Mouse (Mus musculus): Measurements from ENCODE around the gene Serpinb1a. TPM values are rescaled to one million over a fixed set of nuclear protein-coding genes. Genes with fewer than 3 reads are reported as not detected.
"Not testable (repeated sequence)": the region's sequence is repeated elsewhere in the genome, so short reads cannot be mapped to it uniquely, and the experiment has no call there.

The Serpinb1a gene
- polyA plus RNA-seq, 1 experiment from 2014 or later: 2.6 TPM

GRCm38 (mm10) chr13:32866484-32866883 lies 15.5 kb upstream of the Serpinb1a start:
- no peaks in the 10 kb centered on the region for H3K9me3 ChIP-seq (ENCODE audit: control insufficient read depth, low read length)
- H3K4me3 ChIP-seq (replicated peaks; ENCODE audit: low read length): no peak overlapping the region
- H3K4me2 ChIP-seq (replicated peaks): no peak overlapping the region
- WGBS: 7% methylated on average over 9 of the region's 9 CpGs
- no peaks in the 10 kb centered on the region for H3K4me1 ChIP-seq (replicated peaks; ENCODE audit: control insufficient read depth, insufficient read depth, low read length)
- no peak overlapping the region for H3K9ac ChIP-seq
- peak; percentile 81 for DNase-seq (ENCODE audit: low spot score)
- H3K27me3 ChIP-seq (ENCODE audit: control insufficient read depth, insufficient read depth, low read length): no peaks in the 10 kb centered on the region
- no peak overlapping the region for H3K27ac ChIP-seq
- no peaks in the 10 kb centered on the region for H3K36me3 ChIP-seq (replicated peaks; ENCODE audit: control insufficient read depth, insufficient read depth)
- ATAC-seq (ENCODE audit: low FRiP score): peak; percentile 73; the same call in 1 of the 2 replicates

GRCm38 (mm10) chr13:32865591-32865990 lies 14.6 kb upstream of the Serpinb1a start:
- ATAC-seq (ENCODE audit: low FRiP score): no peak

GRCm38 (mm10) chr13:32864529-32864928 lies 13.5 kb upstream of the Serpinb1a start:
- H3K9me3 ChIP-seq (ENCODE audit: control insufficient read depth, low read length); H3K9ac ChIP-seq; H3K4me3 ChIP-seq (replicated peaks; ENCODE audit: low read length); ATAC-seq (ENCODE audit: low FRiP score); H3K4me1 ChIP-seq (replicated peaks; ENCODE audit: control insufficient read depth, insufficient read depth, low read length); H3K4me2 ChIP-seq (replicated peaks); H3K27me3 ChIP-seq (ENCODE audit: control insufficient read depth, insufficient read depth, low read length); DNase-seq (ENCODE audit: low spot score); H3K27ac ChIP-seq; H3K36me3 ChIP-seq (replicated peaks; ENCODE audit: control insufficient read depth, insufficient read depth): not testable (repeated sequence)
- WGBS: 89% methylated on average over 2 of the region's 3 CpGs

More at GRCm38 (mm10) chr13:32865591-32865990, 14.6 kb upstream of the Serpinb1a start:
- Histone ChIP-seq H3K27ac (no peak overlapping the region), H3K36me3 (replicated peaks; ENCODE audit: control insufficient read depth, insufficient read depth) (no peaks in the 10 kb centered on the region), H3K27me3 (ENCODE audit: control insufficient read depth, insufficient read depth, low read length) (no peaks in the 10 kb centered on the region), H3K4me1 (replicated peaks; ENCODE audit: control insufficient read depth, insufficient read depth, low read length) (no peaks in the 10 kb centered on the region), H3K9ac (no peak overlapping the region), H3K4me3 (replicated peaks; ENCODE audit: low read length) (no peak overlapping the region), H3K9me3 (ENCODE audit: control insufficient read depth, low read length) (no peaks in the 10 kb centered on the region), H3K4me2 (replicated peaks) (no peak overlapping the region)
- DNase-seq (ENCODE audit: low spot score): no peak
- WGBS: 66% methylated on average over 2 of the region's 2 CpGs

GRCm38 (mm10) chr13:32863456-32863855 lies 12.5 kb upstream of the Serpinb1a start:
- no peak overlapping the region for H3K4me3 ChIP-seq (replicated peaks; ENCODE audit: low read length)
- H3K9ac ChIP-seq: no peak overlapping the region
- no peaks in the 10 kb centered on the region for H3K27me3 ChIP-seq (ENCODE audit: control insufficient read depth, insufficient read depth, low read length)
- no peak overlapping the region for H3K27ac ChIP-seq
- DNase-seq (ENCODE audit: low spot score): no peak
- no peaks in the 10 kb centered on the region for H3K9me3 ChIP-seq (ENCODE audit: control insufficient read depth, low read length)
- no peaks in the 10 kb centered on the region for H3K36me3 ChIP-seq (replicated peaks; ENCODE audit: control insufficient read depth, insufficient read depth)
- H3K4me1 ChIP-seq (replicated peaks; ENCODE audit: control insufficient read depth, insufficient read depth, low read length): no peaks in the 10 kb centered on the region
- no peak for ATAC-seq (ENCODE audit: low FRiP score)
- H3K4me2 ChIP-seq (replicated peaks): no peak overlapping the region

GRCm38 (mm10) chr13:32860821-32861220 lies 9.8 kb upstream of the Serpinb1a start:
- Histone ChIP-seq H3K36me3 (replicated peaks; ENCODE audit: control insufficient read depth, insufficient read depth) (no peaks in the 10 kb centered on the region), H3K9me3 (ENCODE audit: control insufficient read depth, low read length) (no peaks in the 10 kb centered on the region), H3K4me2 (replicated peaks) (no peak overlapping the region), H3K4me3 (replicated peaks; ENCODE audit: low read length) (no peak overlapping the region), H3K4me1 (replicated peaks; ENCODE audit: control insufficient read depth, insufficient read depth, low read length) (no peaks in the 10 kb centered on the region), H3K27ac (no peak overlapping the region), H3K27me3 (ENCODE audit: control insufficient read depth, insufficient read depth, low read length) (no peaks in the 10 kb centered on the region), H3K9ac (no peak overlapping the region)
- 85% methylated on average over 3 of the region's 3 CpGs for WGBS
- DNase-seq (ENCODE audit: low spot score): no peak
- no peak for ATAC-seq (ENCODE audit: low FRiP score)

- peak; percentile 34 for DNase-seq (ENCODE audit: low spot score)
- Histone ChIP-seq H3K9ac (no peak overlapping the region), H3K27ac (no peak overlapping the region), H3K4me1 (replicated peaks; ENCODE audit: control insufficient read depth, insufficient read depth, low read length) (no peaks in the 10 kb centered on the region), H3K27me3 (ENCODE audit: control insufficient read depth, insufficient read depth, low read length) (no peaks in the 10 kb centered on the region), H3K9me3 (ENCODE audit: control insufficient read depth, low read length) (no peaks in the 10 kb centered on the region), H3K4me3 (replicated peaks; ENCODE audit: low read length) (no peak overlapping the region), H3K4me2 (replicated peaks) (no peak overlapping the region), H3K36me3 (replicated peaks; ENCODE audit: control insufficient read depth, insufficient read depth) (no peaks in the 10 kb centered on the region)
- WGBS: 43% methylated on average over 2 of the region's 2 CpGs
- peak; percentile 65 for ATAC-seq (ENCODE audit: low FRiP score)
Observed at GRCm38 (mm10) chr13:32853073-32853472, 2.1 kb upstream of the Serpinb1a start.

GRCm38 (mm10) chr13:32852539-32852938 lies 1.6 kb upstream of the Serpinb1a start:
- Histone ChIP-seq H3K9ac (no peak overlapping the region), H3K4me3 (replicated peaks; ENCODE audit: low read length) (no peak overlapping the region), H3K4me1 (replicated peaks; ENCODE audit: control insufficient read depth, insufficient read depth, low read length) (no peaks in the 10 kb centered on the region), H3K4me2 (replicated peaks) (no peak overlapping the region), H3K27ac (no peak overlapping the region), H3K9me3 (ENCODE audit: control insufficient read depth, low read length) (no peaks in the 10 kb centered on the region), H3K36me3 (replicated peaks; ENCODE audit: control insufficient read depth, insufficient read depth) (no peaks in the 10 kb centered on the region), H3K27me3 (ENCODE audit: control insufficient read depth, insufficient read depth, low read length) (no peaks in the 10 kb centered on the region)
- DNase-seq (ENCODE audit: low spot score): no peak
- no peak for ATAC-seq (ENCODE audit: low FRiP score)
- 92% methylated on average over 4 of the region's 4 CpGs for WGBS

- peak; percentile 71 for DNase-seq (ENCODE audit: low spot score)
Observed at GRCm38 (mm10) chr13:32851967-32852366, 982 bp upstream of the Serpinb1a start.

GRCm38 (mm10) chr13:32850156-32850555 lies 829 bp downstream of the Serpinb1a start:
- Histone ChIP-seq H3K36me3 (replicated peaks; ENCODE audit: control insufficient read depth, insufficient read depth) (no peaks in the 10 kb centered on the region), H3K9me3 (ENCODE audit: control insufficient read depth, low read length) (no peaks in the 10 kb centered on the region), H3K9ac (no peak overlapping the region), H3K27me3 (ENCODE audit: control insufficient read depth, insufficient read depth, low read length) (no peaks in the 10 kb centered on the region), H3K27ac (no peak overlapping the region), H3K4me1 (replicated peaks; ENCODE audit: control insufficient read depth, insufficient read depth, low read length) (no peaks in the 10 kb centered on the region), H3K4me2 (replicated peaks) (no peak overlapping the region), H3K4me3 (replicated peaks; ENCODE audit: low read length) (no peak overlapping the region)
- DNase-seq (ENCODE audit: low spot score) (no peak), ATAC-seq (ENCODE audit: low FRiP score) (no peak)
- 86% methylated on average over 1 of the region's 1 CpGs for WGBS

More at GRCm38 (mm10) chr13:32851967-32852366, 982 bp upstream of the Serpinb1a start:
- Histone ChIP-seq H3K27me3 (ENCODE audit: control insufficient read depth, insufficient read depth, low read length) (no peaks in the 10 kb centered on the region), H3K4me3 (replicated peaks; ENCODE audit: low read length) (no peak overlapping the region), H3K4me2 (replicated peaks) (no peak overlapping the region), H3K36me3 (replicated peaks; ENCODE audit: control insufficient read depth, insufficient read depth) (no peaks in the 10 kb centered on the region), H3K4me1 (replicated peaks; ENCODE audit: control insufficient read depth, insufficient read depth, low read length) (no peaks in the 10 kb centered on the region), H3K9me3 (ENCODE audit: control insufficient read depth, low read length) (no peaks in the 10 kb centered on the region), H3K27ac (no peak overlapping the region), H3K9ac (no peak overlapping the region)
- WGBS: 13% methylated on average over 7 of the region's 7 CpGs
- peak; percentile 85 for ATAC-seq (ENCODE audit: low FRiP score)

- H3K27me3 ChIP-seq (ENCODE audit: control insufficient read depth, insufficient read depth, low read length): no peaks in the 10 kb centered on the region
- H3K9me3 ChIP-seq (ENCODE audit: control insufficient read depth, low read length): no peaks in the 10 kb centered on the region
- no peaks in the 10 kb centered on the region for H3K36me3 ChIP-seq (replicated peaks; ENCODE audit: control insufficient read depth, insufficient read depth)
- no peak for ATAC-seq (ENCODE audit: low FRiP score)
- DNase-seq (ENCODE audit: low spot score): no peak
- H3K9ac ChIP-seq: no peak overlapping the region
- H3K27ac ChIP-seq: no peak overlapping the region
- H3K4me2 ChIP-seq (replicated peaks): no peak overlapping the region
- H3K4me1 ChIP-seq (replicated peaks; ENCODE audit: control insufficient read depth, insufficient read depth, low read length): no peaks in the 10 kb centered on the region
- H3K4me3 ChIP-seq (replicated peaks; ENCODE audit: low read length): no peak overlapping the region
Observed at GRCm38 (mm10) chr13:32849531-32850123, 1.4 kb downstream of the Serpinb1a start.

Measured in hindbrain, embryonic 14.5 days (tissue).